Mouse (Mus musculus) cerebellum, adult 2 months (tissue): ENCODE measurements around the gene Ece1. TPM values are rescaled to one million over a fixed set of nuclear protein-coding genes. Genes with fewer than 3 reads are reported as not detected.
A peak's percentile ranks its signal among the peaks of the same experiment; 100 is the strongest.

Experiments used
- DNase-seq, 2 experiments: peaks; one replicate each; pipeline ENCODE4 v3.0.0; 2021
- H3K27ac ChIP-seq: fragments of 200-500 bp; 2 replicates; pipeline ENCODE4 v1.5.1; 2012; ENCODE audit warnings: low read length, control low read depth, inconsistent platforms; ENCODE audit not compliant: insufficient read depth
- H3K27me3 ChIP-seq: fragments of 200-500 bp; 2 replicates; pipeline ENCODE4 v1.6.1; 2012; ENCODE audit warnings: inconsistent platforms, mild to moderate bottlenecking, low read length, moderate library complexity; ENCODE audit not compliant: control insufficient read depth, insufficient read depth
- H3K4me1 ChIP-seq: fragments of 200-500 bp; 2 replicates; pipeline ENCODE4 v1.6.1; 2011; ENCODE audit warnings: low read length; ENCODE audit not compliant: control insufficient read depth, insufficient read depth
- H3K4me3 ChIP-seq: fragments of 200-500 bp; replicated peaks from 2 replicates; pipeline ENCODE3; 2011; ENCODE audit warnings: mild to moderate bottlenecking, low read depth, low read length, control low read depth; ENCODE audit not compliant: insufficient read depth
- CTCF ChIP-seq: fragments of 200-500 bp; IDR thresholded peaks from 2 replicates; pipeline ENCODE4 v1.5.1; 2011; ENCODE audit warnings: low read depth, mild to moderate bottlenecking, control low read depth, low read length, moderate library complexity, borderline replicate concordance; ENCODE audit not compliant: insufficient read depth
- POLR2A ChIP-seq: fragments of 200-500 bp; IDR thresholded peaks from 2 replicates; pipeline ENCODE4 v1.6.1; 2011; ENCODE audit warnings: low read length, control low read depth, borderline replicate concordance; ENCODE audit not compliant: insufficient read depth
- WGBS: fragments of 180-500 bp; shearing (Covaris S2); methylation state at CpG from one replicate; pipeline ENCODE4 v1.1.7; 2018; 5-methylcytosine and 5-hydroxymethylcytosine counted together
- polyA plus RNA-seq: library from polyadenylated mRNA; depleted of rRNA; stranded (reverse); fragments of >200 nt; gene quantifications from 2 replicates; pipeline ENCODE4 v1.2.3, GENCODE M21; 2012; rRNA removed

Ece1 gene
- polyA plus RNA-seq: 48.5 and 72.4 TPM in 2 replicates

DNA sequence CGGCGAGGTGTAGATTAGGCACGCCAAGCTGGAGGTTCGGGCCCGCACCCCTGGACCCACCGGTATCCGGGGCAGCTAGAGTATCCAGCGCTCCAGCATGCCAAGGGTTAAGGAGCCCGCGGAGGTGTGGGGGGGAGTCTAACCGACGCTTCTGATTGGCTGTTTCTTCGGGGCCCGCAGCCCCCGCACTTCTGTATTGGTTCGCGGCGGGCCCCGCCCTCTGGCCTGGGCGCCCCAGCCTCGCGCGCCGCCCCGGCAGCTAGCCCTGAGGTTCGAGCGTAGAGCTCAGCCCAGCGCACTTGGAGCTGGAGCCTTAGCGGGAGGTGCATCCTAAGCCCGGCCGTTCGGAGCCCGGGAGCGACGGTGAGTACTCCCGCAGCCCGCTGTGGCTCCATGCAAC, at the start of gene Ece1:
Gene Ece1, plus strand, starts transcription at position 219 of the 400 bp plus-strand sequence.
- TF ChIP-seq CTCF (no peak), POLR2A (peak; percentile 92)
- H3K27me3 ChIP-seq: no peaks in the 10 kb centered on the region
- DNase-seq: peak; percentile 92 to 94
- WGBS: under 1% methylated on average over 37 of the region's 37 CpGs
- peak within 1 kb of the TSS; percentile 88 for H3K27ac ChIP-seq
- peaks cover 17% of the 10 kb centered on the region for H3K4me1 ChIP-seq
- H3K4me3 ChIP-seq: peak within 1 kb of the TSS; percentile 95

DNA sequence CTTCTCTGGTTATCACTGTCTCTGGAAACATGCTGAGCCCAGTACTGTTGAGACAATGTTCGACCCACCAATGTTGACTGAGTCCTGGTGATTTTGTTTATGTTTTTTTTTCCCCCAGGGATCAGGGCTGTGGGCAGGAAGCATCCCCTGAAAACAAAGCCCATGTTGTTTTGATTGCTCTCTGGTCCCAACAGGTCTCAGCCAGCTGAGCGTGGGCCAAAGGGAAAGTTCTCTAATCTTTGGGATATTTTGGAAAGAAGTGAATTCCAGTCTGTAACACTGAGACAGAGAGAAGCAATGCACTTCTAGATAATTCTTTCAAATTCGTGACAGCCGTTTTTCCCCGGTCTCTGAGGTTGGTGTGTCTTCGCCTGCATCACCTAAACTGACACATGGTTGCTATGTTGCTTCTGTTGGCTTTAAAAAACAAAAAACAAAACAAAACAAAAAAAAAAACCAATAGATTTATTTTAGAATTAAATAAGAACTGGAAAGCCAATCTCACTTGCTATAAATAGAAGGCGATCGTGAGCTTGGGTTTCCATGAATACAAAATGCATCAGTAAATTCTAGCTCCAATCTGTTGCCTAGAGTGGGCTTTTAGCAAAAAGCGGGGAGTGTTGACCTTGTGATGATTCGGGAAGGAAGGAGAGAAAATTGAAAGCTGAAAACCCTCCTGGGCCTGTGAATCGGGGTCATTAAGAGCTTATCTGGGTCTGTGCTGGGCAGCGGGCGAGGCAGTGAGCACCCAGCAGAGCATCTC, 48.9 kb upstream of the Ece1 start:
- H3K4me1 ChIP-seq: peaks cover 8% of the 10 kb centered on the region
- H3K27ac ChIP-seq: no peak overlapping the region
- H3K4me3 ChIP-seq: no peak overlapping the region
- DNase-seq: no peak
- no peak for TF ChIP-seq POLR2A
- TF ChIP-seq CTCF: no peak
- no peaks in the 10 kb centered on the region for H3K27me3 ChIP-seq
- WGBS: 81% methylated on average over 13 of the region's 13 CpGs

DNA sequence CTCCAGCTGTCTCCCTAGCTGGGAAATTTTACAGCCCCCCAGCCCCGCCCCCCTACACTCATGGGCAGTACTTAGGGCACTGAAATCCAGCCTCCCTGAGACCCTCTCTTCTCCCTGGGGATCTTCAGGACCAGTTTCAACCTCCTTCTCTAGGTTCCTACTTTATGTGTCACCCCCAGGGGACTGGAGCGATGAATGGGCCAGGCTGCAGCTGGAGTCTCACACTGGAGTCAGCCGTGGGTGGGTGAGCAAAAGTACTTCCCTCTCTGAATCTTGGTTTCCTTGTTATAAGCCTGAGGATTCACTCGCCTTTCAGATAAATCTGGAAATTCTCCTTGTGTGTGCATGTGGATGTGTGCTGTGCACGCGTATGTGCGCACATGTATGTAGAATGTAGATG, 47.9 kb upstream of the Ece1 start:
- no peak overlapping the region for H3K27ac ChIP-seq
- TF ChIP-seq POLR2A: no peak
- TF ChIP-seq CTCF: no peak
- DNase-seq: no peak
- 90% methylated on average over 7 of the region's 7 CpGs for WGBS
- H3K4me3 ChIP-seq: no peak overlapping the region
- peaks cover 8% of the 10 kb centered on the region for H3K4me1 ChIP-seq
- no peaks in the 10 kb centered on the region for H3K27me3 ChIP-seq

DNA sequence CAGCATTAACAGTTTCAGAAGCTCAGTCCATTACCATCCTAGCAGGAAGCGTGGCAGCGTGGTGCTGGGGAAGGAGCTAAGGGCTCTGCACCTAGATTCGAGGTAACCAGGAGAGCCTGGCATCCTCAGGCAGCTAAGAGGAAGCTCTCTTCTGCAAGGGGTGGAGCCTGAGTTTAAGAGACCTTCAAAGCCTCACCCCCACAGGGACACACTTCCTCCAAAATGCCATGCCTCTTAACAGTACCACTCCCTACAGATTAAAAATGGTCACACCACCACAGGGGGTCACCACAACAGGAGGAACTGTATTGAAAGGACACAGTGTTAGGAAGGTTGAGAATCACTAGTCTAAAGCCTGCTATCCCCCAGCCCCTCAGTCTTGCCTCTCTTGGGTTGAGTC, 46.6 kb upstream of the Ece1 start:
- DNase-seq: no peak
- 81% methylated on average over 3 of the region's 3 CpGs for WGBS
- Histone ChIP-seq H3K27me3 (no peaks in the 10 kb centered on the region), H3K27ac (no peak overlapping the region), H3K4me1 (no peaks in the 10 kb centered on the region; the same call in 1 of the 2 replicates), H3K4me3 (no peak overlapping the region)
- TF ChIP-seq CTCF (no peak), POLR2A (no peak)

DNA sequence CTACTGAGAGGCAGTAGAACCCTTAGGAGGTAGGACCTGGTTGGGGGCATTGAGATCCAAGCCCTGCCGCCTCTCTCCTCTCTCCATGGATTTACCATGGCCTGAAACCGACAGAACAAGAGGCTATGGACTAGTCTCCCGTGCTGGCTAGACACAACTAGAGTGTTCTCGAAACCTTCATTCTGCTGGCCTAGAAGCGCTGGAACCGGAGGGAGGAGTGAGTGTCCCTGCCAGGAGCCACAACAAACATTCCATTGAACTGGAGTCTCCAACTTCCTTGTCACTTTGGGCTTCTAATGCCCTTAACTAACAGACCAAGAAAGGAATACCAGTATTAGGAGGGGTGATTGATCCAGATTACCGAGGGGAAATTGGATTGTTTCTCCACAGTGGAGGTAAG, 45.8 kb upstream of the Ece1 start:
- DNase-seq: no peak
- no peak overlapping the region for H3K4me3 ChIP-seq
- H3K27me3 ChIP-seq: no peaks in the 10 kb centered on the region
- WGBS: 71% methylated on average over 7 of the region's 7 CpGs
- H3K27ac ChIP-seq: no peak overlapping the region
- TF ChIP-seq CTCF (no peak), POLR2A (no peak)
- H3K4me1 ChIP-seq: no peaks in the 10 kb centered on the region

DNA sequence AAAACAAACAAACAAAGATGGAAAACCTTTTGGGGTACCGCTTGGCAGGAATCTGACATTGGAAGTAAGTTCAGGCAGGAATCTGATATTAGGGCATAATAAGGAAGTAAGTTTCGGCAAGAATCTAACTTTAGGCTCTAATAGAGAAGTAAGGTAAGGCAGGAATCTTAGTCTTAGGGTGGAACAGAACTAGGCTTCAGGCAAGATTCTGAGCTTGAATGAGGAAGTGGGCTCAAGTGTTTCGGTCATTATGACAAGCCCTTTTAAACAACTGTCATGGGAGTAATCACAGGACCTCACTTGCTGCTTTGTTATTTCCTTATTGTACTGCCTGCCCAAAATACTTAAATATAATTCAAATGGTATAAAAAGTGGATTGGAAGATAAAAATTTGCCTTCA, 43.7 kb upstream of the Ece1 start:
- TF ChIP-seq POLR2A: no peak
- TF ChIP-seq CTCF: no peak
- no peak for DNase-seq
- 97% methylated on average over 3 of the region's 3 CpGs for WGBS
- Histone ChIP-seq H3K27ac (no peak overlapping the region), H3K4me1 (no peaks in the 10 kb centered on the region), H3K27me3 (no peaks in the 10 kb centered on the region), H3K4me3 (no peak overlapping the region)

DNA sequence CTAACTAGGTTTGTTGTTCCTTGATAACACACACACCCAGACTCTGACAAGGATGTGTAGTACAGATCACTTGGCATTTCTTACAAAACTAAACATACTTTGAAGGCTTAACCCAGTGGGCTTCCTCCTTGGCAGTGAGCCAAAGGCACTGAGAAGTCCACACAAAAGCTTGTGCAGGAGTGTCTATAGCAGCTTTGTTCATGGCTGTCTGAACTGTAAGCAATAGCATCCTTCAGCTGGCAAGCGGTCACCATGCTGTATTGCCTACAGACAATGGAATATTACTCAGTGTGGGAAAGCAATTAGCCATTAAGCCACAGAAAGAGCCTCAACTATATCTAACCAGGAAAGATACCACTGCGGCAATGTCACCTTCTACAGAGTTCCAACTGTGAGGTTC, 42.5 kb upstream of the Ece1 start:
- WGBS: 30% methylated on average over 2 of the region's 2 CpGs
- Histone ChIP-seq H3K27ac (no peak overlapping the region), H3K4me3 (no peak overlapping the region), H3K27me3 (no peaks in the 10 kb centered on the region), H3K4me1 (no peaks in the 10 kb centered on the region)
- no peak for DNase-seq
- no peak for TF ChIP-seq CTCF
- no peak for TF ChIP-seq POLR2A

DNA sequence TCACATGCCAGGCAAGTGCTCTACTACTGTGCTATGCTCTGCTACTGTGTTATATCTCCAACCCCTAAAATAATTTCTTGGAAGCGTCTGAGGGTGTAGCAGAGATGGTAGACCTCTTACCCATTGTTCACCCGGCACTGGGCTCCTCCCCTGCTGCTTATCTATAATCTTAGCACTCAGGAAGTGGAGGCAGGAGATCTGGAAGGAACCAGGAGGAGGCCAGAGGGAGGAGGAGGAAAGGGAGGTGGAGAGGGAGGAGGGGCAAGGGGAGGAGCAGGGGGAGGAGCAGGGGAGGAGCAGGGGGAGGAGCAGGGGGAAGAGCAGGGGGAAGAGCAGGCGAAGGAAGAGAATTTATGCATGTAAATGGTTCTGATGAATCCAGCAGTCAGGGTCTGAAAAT, 41.3 kb upstream of the Ece1 start:
- Histone ChIP-seq H3K27ac (no peak overlapping the region), H3K27me3 (no peaks in the 10 kb centered on the region), H3K4me1 (no peaks in the 10 kb centered on the region), H3K4me3 (no peak overlapping the region)
- DNase-seq: no peak
- 53% methylated on average over 3 of the region's 3 CpGs for WGBS
- TF ChIP-seq CTCF (no peak), POLR2A (no peak)

DNA sequence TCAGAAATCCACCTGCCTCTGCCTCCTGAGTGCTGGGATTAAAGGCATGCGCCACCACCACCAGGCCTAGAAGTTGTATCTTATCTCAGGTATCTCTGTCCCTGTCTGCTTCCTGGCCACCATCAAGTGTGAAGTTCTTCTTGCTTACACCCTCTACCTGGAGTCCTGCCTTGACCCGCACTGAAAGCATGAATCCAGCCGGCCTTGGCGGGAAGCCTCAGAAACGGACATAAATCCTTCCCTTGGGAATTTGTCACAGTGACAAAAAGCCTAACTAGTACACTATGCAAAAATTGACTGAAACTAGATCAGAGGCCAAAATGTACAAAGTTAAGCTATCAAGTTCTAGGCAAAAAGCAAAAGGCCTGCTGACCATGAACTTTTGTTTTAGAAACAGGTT, 39.5 kb upstream of the Ece1 start:
- Histone ChIP-seq H3K4me1 (no peaks in the 10 kb centered on the region), H3K4me3 (no peak overlapping the region), H3K27me3 (no peaks in the 10 kb centered on the region), H3K27ac (no peak overlapping the region)
- TF ChIP-seq CTCF (no peak), POLR2A (no peak)
- WGBS: 90% methylated on average over 5 of the region's 5 CpGs
- DNase-seq: no peak
